Mouse (Mus musculus) heart, postnatal 0 days (tissue): ENCODE data around the gene Mlx. TPM values are rescaled to one million over a fixed set of nuclear protein-coding genes. Genes with fewer than 3 reads are reported as not detected.
A peak's percentile ranks its signal among the peaks of the same experiment; 100 is the strongest.

Experiments
- ATAC-seq: fragments of 200-750 bp; cut with Nextera tagmentation; 2 replicates; pipeline ENCODE4 v1.8.0; 2017; ENCODE audit warnings: low read depth, moderate number of reproducible peaks, moderate library complexity; ENCODE audit not compliant: insufficient read depth
- DNase-seq: peaks from one replicate; pipeline ENCODE4 v3.0.0-alpha.2; 2016; ENCODE audit warnings: low spot score
- H3K27ac ChIP-seq: fragments of 300-500 bp; sonication (generic); 2 replicates; pipeline ENCODE4 v1.5.1; 2014; ENCODE audit warnings: low read depth, mild to moderate bottlenecking
- H3K27me3 ChIP-seq: fragments of 300-500 bp; sonication (generic); 2 replicates; pipeline ENCODE4 v1.6.1; 2014; ENCODE audit warnings: low read length, mixed read lengths; ENCODE audit not compliant: control insufficient read depth, insufficient read depth
- H3K36me3 ChIP-seq: fragments of 300-500 bp; sonication (generic); replicated peaks from 2 replicates; pipeline ENCODE4 v1.6.1; 2014; ENCODE audit warnings: low read length, mixed read lengths; ENCODE audit not compliant: control insufficient read depth, insufficient read depth
- H3K4me1 ChIP-seq: fragments of 300-500 bp; sonication (generic); 2 replicates; pipeline ENCODE4 v1.6.1; 2014; ENCODE audit warnings: antibody characterized with exemption; ENCODE audit not compliant: control insufficient read depth, insufficient read depth
- H3K4me2 ChIP-seq: fragments of 300-500 bp; sonication (generic); 2 replicates; pipeline ENCODE4 v1.6.1; 2014; ENCODE audit warnings: low read depth, mild to moderate bottlenecking, low read length, moderate library complexity
- H3K4me3 ChIP-seq: fragments of 300-500 bp; sonication (generic); 2 replicates; pipeline ENCODE4 v1.5.1; 2014; ENCODE audit warnings: low read depth, low read length
- H3K9ac ChIP-seq: fragments of 300-500 bp; sonication (generic); replicated peaks from 2 replicates; pipeline ENCODE4 v1.6.1; 2014; ENCODE audit warnings: low read depth, low read length, mixed read lengths
- H3K9me3 ChIP-seq: fragments of 300-500 bp; sonication (generic); replicated peaks from 2 replicates; pipeline ENCODE4 v1.6.1; 2016; ENCODE audit warnings: low read length; ENCODE audit not compliant: control insufficient read depth
- CTCF ChIP-seq: IDR thresholded peaks from 2 replicates; pipeline ENCODE4 v1.5.1; 2016; ENCODE audit warnings: antibody characterized with exemption, control low read depth, low read depth
- EP300 ChIP-seq: IDR thresholded peaks from 2 replicates; pipeline ENCODE4 v1.6.1; 2016; ENCODE audit warnings: antibody characterized with exemption, low read depth
- WGBS: fragments of 180-500 bp; shearing (Covaris S2); extraction: QIAGEN DNeasy Blood & Tissue Kit; methylation state at CpG from one replicate; pipeline ENCODE4 v1.1.7; 2014; 5-methylcytosine and 5-hydroxymethylcytosine counted together
- polyA plus RNA-seq: library from polyadenylated mRNA; unstranded; fragments of >200 nt; fragmentation: Nextera tagmentation; extraction: Ambion mirVana; gene quantifications from 2 replicates; pipeline ENCODE4 v1.2.1, GENCODE M21; 2015
- total RNA-seq: library from RNA; depleted of rRNA; stranded (reverse); fragments of >200 nt; gene quantifications from 2 replicates; pipeline ENCODE4 v1.2.3, GENCODE M21; 2014; ENCODE audit warnings: low replicate concordance; rRNA removed

Gene Mlx
- total RNA-seq (21.8 and 46.6 TPM in 2 replicates), polyA plus RNA-seq (26.7 and 29.0 TPM in 2 replicates)

- H3K27ac ChIP-seq = peak within 1 kb of the TSS; percentile 80
- H3K27me3 ChIP-seq = no peaks in the 10 kb centered on the region
- H3K9ac ChIP-seq = peak within 1 kb of the TSS; percentile 67
- H3K9me3 ChIP-seq = no peaks in the 10 kb centered on the region
- H3K4me3 ChIP-seq = peak within 1 kb of the TSS; percentile 70
- ATAC-seq (peak; percentile 86), DNase-seq (peak; percentile 95)
- peak within 1 kb of the TSS; percentile 76 for H3K4me2 ChIP-seq
- peaks cover 39% of the 10 kb centered on the region for H3K36me3 ChIP-seq
- TF ChIP-seq CTCF = no peak
- TF ChIP-seq EP300 = 0 out of 2 replicates have a peak, but pooled peaks have one; percentile 41
- WGBS = 1% methylated on average over 50 of the region's 52 CpGs
- peaks cover 24% of the 10 kb centered on the region for H3K4me1 ChIP-seq
These were observed at the start of gene Mlx for GRCm38 (mm10) chr11:101086756-101087681. Mlx (plus strand) TSS chr11:101087277.

- H3K27ac ChIP-seq = no peak overlapping the region
- 77% methylated on average over 10 of the region's 10 CpGs for WGBS
- no peak overlapping the region for H3K4me3 ChIP-seq
- no peak for ATAC-seq
- H3K9me3 ChIP-seq = no peaks in the 10 kb centered on the region
- no peak for DNase-seq
- no peaks in the 10 kb centered on the region for H3K27me3 ChIP-seq
- no peak overlapping the region for H3K4me2 ChIP-seq
- no peaks in the 10 kb centered on the region for H3K4me1 ChIP-seq
- TF ChIP-seq CTCF (no peak), EP300 (no peak)
- H3K9ac ChIP-seq = no peak overlapping the region
- H3K36me3 ChIP-seq = peaks cover 95% of the 10 kb centered on the region
These were observed 49.3 kb upstream of the Mlx start for GRCm38 (mm10) chr11:101037795-101038194.

GRCm38 (mm10) chr11:101045826-101046225 is 41.3 kb upstream of the Mlx start:
- H3K4me1 ChIP-seq = no peaks in the 10 kb centered on the region
- peaks cover 99% of the 10 kb centered on the region for H3K36me3 ChIP-seq
- WGBS = 83% methylated on average over 4 of the region's 4 CpGs

GRCm38 (mm10) chr11:101046440-101046839 is 40.6 kb upstream of the Mlx start:
- no peak overlapping the region for H3K4me3 ChIP-seq
- no peak overlapping the region for H3K4me2 ChIP-seq
- H3K4me1 ChIP-seq = no peaks in the 10 kb centered on the region
- no peak overlapping the region for H3K9ac ChIP-seq
- H3K9me3 ChIP-seq = no peaks in the 10 kb centered on the region
- TF ChIP-seq EP300 = no peak
- no peak for TF ChIP-seq CTCF
- H3K36me3 ChIP-seq = peaks cover 95% of the 10 kb centered on the region
- H3K27me3 ChIP-seq = no peaks in the 10 kb centered on the region
- WGBS = 34% methylated on average over 9 of the region's 9 CpGs
- DNase-seq = no peak
- H3K27ac ChIP-seq = no peak overlapping the region
- ATAC-seq = no peak

More at GRCm38 (mm10) chr11:101045826-101046225, 41.3 kb upstream of the Mlx start:
- DNase-seq (no peak), ATAC-seq (no peak)
- Histone ChIP-seq H3K4me3 (no peak overlapping the region), H3K27me3 (no peaks in the 10 kb centered on the region), H3K9ac (no peak overlapping the region), H3K9me3 (no peaks in the 10 kb centered on the region), H3K27ac (no peak overlapping the region), H3K4me2 (no peak overlapping the region)
- TF ChIP-seq CTCF (no peak), EP300 (no peak)

GRCm38 (mm10) chr11:101047502-101047901 is 39.6 kb upstream of the Mlx start:
- WGBS = 76% methylated on average over 3 of the region's 3 CpGs
- no peaks in the 10 kb centered on the region for H3K27me3 ChIP-seq

More at GRCm38 (mm10) chr11:101047502-101047901, 39.6 kb upstream of the Mlx start:
- H3K27ac ChIP-seq = no peak overlapping the region
- H3K4me3 ChIP-seq = no peak overlapping the region
- H3K4me1 ChIP-seq = no peaks in the 10 kb centered on the region
- no peak overlapping the region for H3K4me2 ChIP-seq
- ATAC-seq (no peak), DNase-seq (no peak)
- H3K9me3 ChIP-seq = no peaks in the 10 kb centered on the region
- H3K9ac ChIP-seq = no peak overlapping the region
- peaks cover 87% of the 10 kb centered on the region for H3K36me3 ChIP-seq
- no peak for TF ChIP-seq CTCF
- TF ChIP-seq EP300 = no peak
